ENCODE assay signal across 28 mouse cellular contexts in genomic region chr5:64605991-64606390, GRCm38 (mm10).
DNase-seq lines count a peak whose midpoint lies in the region; ATAC-seq lines count a peak whose summit lies in the region.
"Had no signal": no experiment of that assay in that cellular context is flagged by ENCODE, and none has a peak within 500 bp of the region (broad histone marks: within the 10 kb centered on the region; RNA-seq: fewer than 3 reads in every experiment).

No protein-coding gene starts in this region.

- DNase-seq in forebrain, embryonic 10.5 days (ENCODE audit: extremely low spot score, low spot score): no peak
- peak; percentile 34 for DNase-seq in kidney, adult 18-20 months
- DNase-seq in kidney, postnatal 10 days: peak; percentile 34
- DNase-seq in yolk sac, embryonic 10.5 days (ENCODE audit: low spot score): peak; percentile 51
- DNase-seq in ovary, postnatal 14 days (ENCODE audit: low spot score): no peak
- DNase-seq: adrenal gland, postnatal 10 days; cerebellum, adult 8-10 months; cerebellum, postnatal 25 days; heart, postnatal 14 days; left cerebral cortex, postnatal 4 days; liver, postnatal 0 days; lung, postnatal 4 days; midbrain, embryonic 14.5 days; right cerebral cortex, postnatal 25 days had no signal

- 0 out of 2 replicates have a peak, but pooled peaks cover 4% of the 10 kb centered on the region for H3K36me3 ChIP-seq in forebrain, embryonic 10.5 days (replicated peaks)
- H3K36me3 ChIP-seq in forebrain, embryonic 15.5 days: no peaks in the 10 kb centered on the region
- H3K36me3 ChIP-seq in kidney, embryonic 16.5 days (ENCODE audit: insufficient read depth, low read length): no peaks in the 10 kb centered on the region
- H3K36me3 ChIP-seq: embryonic facial prominence, embryonic 10.5 days; G1E; hindbrain, embryonic 12.5 days; liver, embryonic 12.5 days; neural tube, embryonic 15.5 days; stomach, embryonic 15.5 days had no signal

- H3K4me2 ChIP-seq in forebrain, embryonic 15.5 days (replicated peaks): no peak overlapping the region
- H3K4me2 ChIP-seq in kidney, embryonic 16.5 days (replicated peaks; ENCODE audit: low read depth, low read length): no peak overlapping the region
- H3K4me2 ChIP-seq: embryonic facial prominence, embryonic 15.5 days; hindbrain, embryonic 12.5 days; liver, embryonic 12.5 days; neural tube, embryonic 15.5 days; stomach, embryonic 15.5 days had no signal

- peaks cover 10% of the 10 kb centered on the region; the same call in 1 of the 2 replicates for H3K9me3 ChIP-seq in forebrain, embryonic 10.5 days
- H3K9me3 ChIP-seq in forebrain, embryonic 15.5 days: no peaks in the 10 kb centered on the region
- peaks cover 4% of the 10 kb centered on the region; the same call in 1 of the 2 replicates for H3K9me3 ChIP-seq in kidney, embryonic 16.5 days (ENCODE audit: low read length)
- H3K9me3 ChIP-seq: embryonic facial prominence, embryonic 15.5 days; G1E; hindbrain, embryonic 12.5 days; liver, embryonic 12.5 days; megakaryocyte, embryonic 14.5 days; neural tube, embryonic 15.5 days; stomach, embryonic 15.5 days had no signal

- no peaks in the 10 kb centered on the region for H3K27me3 ChIP-seq in forebrain, embryonic 10.5 days (ENCODE audit: poor library complexity, severe bottlenecking)
- H3K27me3 ChIP-seq in forebrain, embryonic 15.5 days: no peaks in the 10 kb centered on the region
- no peaks in the 10 kb centered on the region for H3K27me3 ChIP-seq in kidney, embryonic 16.5 days (ENCODE audit: insufficient read depth, low read length)
- H3K27me3 ChIP-seq: embryonic facial prominence, embryonic 15.5 days; hindbrain, embryonic 12.5 days; liver, embryonic 12.5 days; megakaryocyte, embryonic 14.5 days; neural tube, embryonic 15.5 days; Patski; stomach, embryonic 15.5 days had no signal

- ATAC-seq in forebrain, embryonic 15.5 days (replicated peaks): no peak
- no peak for ATAC-seq in kidney, embryonic 16.5 days (ENCODE audit: low FRiP score, low TSS enrichment)
- ATAC-seq: forebrain, embryonic 16.5 days; intestine, embryonic 16.5 days; liver, embryonic 12.5 days; liver, postnatal 0 days; lung, postnatal 0 days; Patski had no signal

- 0 out of 2 replicates have a peak overlapping the region, but pooled peaks have one; percentile 33 for H3K27ac ChIP-seq in forebrain, embryonic 10.5 days
- H3K27ac ChIP-seq in forebrain, embryonic 15.5 days (replicated peaks): no peak overlapping the region
- H3K27ac ChIP-seq in kidney, embryonic 16.5 days (ENCODE audit: low read length): no peak overlapping the region
- H3K27ac ChIP-seq: embryonic facial prominence, embryonic 10.5 days; embryonic facial prominence, embryonic 15.5 days; hindbrain, embryonic 12.5 days; liver, embryonic 12.5 days; neural tube, embryonic 15.5 days; stomach, embryonic 15.5 days had no signal

- 68% methylated on average over 5 of the region's 5 CpGs for WGBS in forebrain, embryonic 10.5 days
- WGBS in forebrain, embryonic 15.5 days: 65% methylated on average over 5 of the region's 5 CpGs
- WGBS in kidney, embryonic 16.5 days: 69% methylated on average over 5 of the region's 5 CpGs

- H3K4me3 ChIP-seq in forebrain, embryonic 10.5 days: no peak overlapping the region
- H3K4me3 ChIP-seq in forebrain, embryonic 15.5 days: no peak overlapping the region
- no peak overlapping the region for H3K4me3 ChIP-seq in kidney, embryonic 16.5 days (ENCODE audit: low read length)
- H3K4me3 ChIP-seq: embryonic facial prominence, embryonic 10.5 days; embryonic facial prominence, embryonic 15.5 days; hindbrain, embryonic 12.5 days; liver, embryonic 12.5 days; megakaryocyte, embryonic 14.5 days; neural tube, embryonic 15.5 days; stomach, embryonic 15.5 days had no signal

- H3K9ac ChIP-seq in forebrain, embryonic 15.5 days (replicated peaks): no peak overlapping the region
- no peak overlapping the region for H3K9ac ChIP-seq in kidney, embryonic 16.5 days (replicated peaks; ENCODE audit: low read length)
- H3K9ac ChIP-seq: embryonic facial prominence, embryonic 15.5 days; hindbrain, embryonic 12.5 days; liver, embryonic 12.5 days; liver, postnatal 0 days; neural tube, embryonic 15.5 days; stomach, embryonic 15.5 days had no signal

- peaks cover 41% of the 10 kb centered on the region for H3K4me1 ChIP-seq in forebrain, embryonic 10.5 days
- H3K4me1 ChIP-seq in forebrain, embryonic 15.5 days: peaks cover 9% of the 10 kb centered on the region
- peaks cover 33% of the 10 kb centered on the region for H3K4me1 ChIP-seq in kidney, embryonic 16.5 days (ENCODE audit: insufficient read depth, low read length)

Comparison
In these comparisons a context has a peak if more than half of its experiments do, and no peak if none do; other contexts are left out.
1. DNase-seq: peak in kidney, adult 18-20 months (single experiment), kidney, postnatal 10 days (single experiment) and yolk sac, embryonic 10.5 days (single experiment); none in forebrain, embryonic 10.5 days (single experiment) and ovary, postnatal 14 days (single experiment).